Mouse (Mus musculus) brown adipose tissue, adult 24 weeks (tissue): Measurements from ENCODE around the gene Elavl2. TPM values are rescaled to one million over a fixed set of nuclear protein-coding genes. Genes with fewer than 3 reads are reported as not detected.
"Not testable (repeated sequence)": the region's sequence is repeated elsewhere in the genome, so short reads cannot be mapped to it uniquely, and the experiment has no call there.

Source experiments
- H3K27ac ChIP-seq: fragments of 200-500 bp; replicated peaks from 2 replicates; pipeline ENCODE4 v1.5.1; 2012; ENCODE audit warnings: low read depth, mild to moderate bottlenecking, low read length
- H3K4me1 ChIP-seq: fragments of 200-500 bp; 2 replicates; pipeline ENCODE4 v1.6.1; 2012; ENCODE audit warnings: low read length, mixed read lengths; ENCODE audit not compliant: control insufficient read depth, insufficient read depth, insufficient read length
- H3K4me3 ChIP-seq: fragments of 200-500 bp; 2 replicates; pipeline ENCODE4 v1.5.1; 2012; ENCODE audit warnings: low read depth, mild to moderate bottlenecking, low read length, moderate library complexity; ENCODE audit not compliant: insufficient read depth
- polyA plus RNA-seq: library from polyadenylated mRNA; stranded (reverse); fragments of >200 nt; gene quantifications from 2 replicates; pipeline ENCODE4 v1.2.4, GENCODE M21; 2012; ENCODE audit not compliant: missing spikeins, insufficient read depth, insufficient read length

Elavl2 gene
- polyA plus RNA-seq, 1 experiment, result not detected

- Histone ChIP-seq H3K27ac (no peak overlapping the region), H3K4me1 (no peaks in the 10 kb centered on the region)
Observed at GRCm38 (mm10) chr4:91260622-91261021, 140.0 kb downstream of the Elavl2 start.

DNA sequence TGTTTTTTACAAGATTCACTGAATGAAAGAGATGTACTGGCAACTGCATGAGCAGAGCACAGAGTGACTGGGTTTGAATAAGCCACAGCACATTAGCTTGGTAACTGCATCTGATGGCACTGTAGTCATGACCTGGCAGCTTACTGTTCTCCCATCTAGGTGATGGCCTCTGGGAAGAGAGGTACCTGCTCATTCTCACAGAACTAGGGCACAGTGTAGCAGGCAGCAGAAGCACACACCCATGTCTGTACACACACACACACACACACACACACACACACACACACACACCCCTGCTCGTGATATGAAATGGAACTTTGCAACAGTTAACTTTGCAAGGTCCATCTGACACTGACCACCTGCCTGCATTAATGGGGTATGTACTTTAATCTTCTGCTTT, 151.9 kb downstream of the Elavl2 start:
- Histone ChIP-seq H3K4me3 (no peak overlapping the region), H3K27ac (no peak overlapping the region)

More at GRCm38 (mm10) chr4:91260622-91261021, 140.0 kb downstream of the Elavl2 start:
- H3K4me3 ChIP-seq, result no peak overlapping the region

DNA sequence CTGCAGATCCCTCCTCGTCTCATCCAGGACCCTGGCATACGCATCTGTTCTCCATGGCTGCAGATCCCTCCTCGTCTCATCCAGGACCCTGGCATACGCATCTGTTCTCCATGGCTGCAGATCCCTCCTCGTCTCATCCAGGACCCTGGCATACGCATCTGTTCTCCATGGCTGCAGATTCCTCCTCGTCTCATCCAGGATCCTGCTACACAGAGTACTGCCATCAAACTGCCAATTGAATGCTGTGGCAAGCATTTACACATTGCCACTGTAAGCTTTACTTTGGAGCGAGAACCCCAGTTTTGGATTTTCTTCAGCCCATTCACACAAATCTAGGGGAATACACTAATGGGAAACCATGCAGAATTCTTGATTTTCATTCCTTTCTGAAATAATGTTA, 155.4 kb downstream of the Elavl2 start:
- H3K4me1 ChIP-seq, H3K27ac ChIP-seq, H3K4me3 ChIP-seq: not testable (repeated sequence)

More for the DNA sequence above, 151.9 kb downstream of the Elavl2 start:
- no peaks in the 10 kb centered on the region for H3K4me1 ChIP-seq

- Histone ChIP-seq H3K27ac (no peak overlapping the region), H3K4me1 (no peaks in the 10 kb centered on the region), H3K4me3 (no peak overlapping the region)
Observed at GRCm38 (mm10) chr4:91244554-91244953, 156.0 kb downstream of the Elavl2 start.

GRCm38 (mm10) chr4:91243896-91244295, 156.7 kb downstream of the Elavl2 start:
- no peak overlapping the region for H3K4me3 ChIP-seq
- H3K4me1 ChIP-seq, result no peaks in the 10 kb centered on the region
- no peak overlapping the region for H3K27ac ChIP-seq

GRCm38 (mm10) chr4:91238739-91239485, 161.7 kb downstream of the Elavl2 start:
- Histone ChIP-seq H3K4me1 (no peaks in the 10 kb centered on the region), H3K27ac (no peak overlapping the region), H3K4me3 (no peak overlapping the region)

- H3K4me3 ChIP-seq, result no peak overlapping the region
- no peak overlapping the region for H3K27ac ChIP-seq
- no peaks in the 10 kb centered on the region for H3K4me1 ChIP-seq
Observed at GRCm38 (mm10) chr4:91236976-91237375, 163.6 kb downstream of the Elavl2 start.

GRCm38 (mm10) chr4:91234941-91235340, 165.6 kb downstream of the Elavl2 start:
- peaks cover 3% of the 10 kb centered on the region; the same call in 1 of the 2 replicates for H3K4me1 ChIP-seq
- no peak overlapping the region for H3K27ac ChIP-seq
- H3K4me3 ChIP-seq, result no peak overlapping the region

DNA sequence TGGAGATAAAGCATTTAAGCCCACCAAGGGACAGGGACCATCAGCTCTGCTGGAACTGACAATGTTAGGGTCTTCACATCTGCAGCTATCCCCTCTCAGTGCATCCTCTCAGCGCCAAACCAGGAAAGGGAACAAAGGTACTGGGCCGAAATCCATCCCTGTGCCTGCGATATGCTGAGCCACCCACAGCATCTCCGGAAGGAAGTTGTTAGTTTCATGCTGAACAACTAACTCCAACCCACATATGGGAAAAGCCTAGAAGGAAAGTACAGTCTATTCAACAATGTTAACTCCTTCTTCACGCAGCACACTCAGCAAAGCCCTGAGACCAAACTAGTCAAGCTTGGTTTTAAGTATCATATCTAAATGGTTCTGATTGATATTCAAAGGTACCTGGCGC, 167.0 kb downstream of the Elavl2 start:
- Histone ChIP-seq H3K27ac (no peak overlapping the region), H3K4me1 (peaks cover 3% of the 10 kb centered on the region; the same call in 1 of the 2 replicates), H3K4me3 (no peak overlapping the region)

DNA sequence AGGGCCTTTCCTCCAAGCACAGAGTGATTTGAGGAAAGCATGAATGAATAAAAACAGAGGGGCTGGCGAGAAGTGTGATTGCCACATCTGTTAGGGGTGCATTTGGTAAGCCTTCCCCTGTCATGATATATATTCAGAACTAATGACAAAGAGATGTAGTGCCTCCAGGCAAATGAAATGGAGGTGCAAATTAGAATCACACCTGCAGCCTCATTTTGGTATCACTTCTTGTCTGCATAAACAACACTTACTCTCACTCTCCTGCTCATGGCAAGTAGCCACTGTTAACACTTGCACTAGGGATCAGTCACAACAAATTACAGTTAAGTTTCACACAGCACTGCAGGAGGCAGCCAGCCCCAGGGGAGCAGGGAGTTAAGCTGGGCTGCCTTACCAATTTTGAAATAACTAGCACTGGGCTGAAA, 170.1 kb downstream of the Elavl2 start:
- no peak overlapping the region for H3K27ac ChIP-seq
- H3K4me1 ChIP-seq, result peaks cover 4% of the 10 kb centered on the region; the same call in 1 of the 2 replicates
- no peak overlapping the region for H3K4me3 ChIP-seq

GRCm38 (mm10) chr4:91228341-91228740, 172.2 kb downstream of the Elavl2 start:
- Histone ChIP-seq H3K4me3 (no peak overlapping the region), H3K27ac (no peak overlapping the region), H3K4me1 (peaks cover 4% of the 10 kb centered on the region; the same call in 1 of the 2 replicates)

GRCm38 (mm10) chr4:91223811-91224210, 176.8 kb downstream of the Elavl2 start:
- Histone ChIP-seq H3K4me3 (no peak overlapping the region), H3K4me1 (0 out of 2 replicates have a peak, but pooled peaks cover 2% of the 10 kb centered on the region), H3K27ac (no peak overlapping the region)

- no peak overlapping the region for H3K27ac ChIP-seq
- H3K4me1 ChIP-seq, result no peaks in the 10 kb centered on the region
- H3K4me3 ChIP-seq, result no peak overlapping the region
Observed at GRCm38 (mm10) chr4:91219322-91219721, 181.3 kb downstream of the Elavl2 start.

DNA sequence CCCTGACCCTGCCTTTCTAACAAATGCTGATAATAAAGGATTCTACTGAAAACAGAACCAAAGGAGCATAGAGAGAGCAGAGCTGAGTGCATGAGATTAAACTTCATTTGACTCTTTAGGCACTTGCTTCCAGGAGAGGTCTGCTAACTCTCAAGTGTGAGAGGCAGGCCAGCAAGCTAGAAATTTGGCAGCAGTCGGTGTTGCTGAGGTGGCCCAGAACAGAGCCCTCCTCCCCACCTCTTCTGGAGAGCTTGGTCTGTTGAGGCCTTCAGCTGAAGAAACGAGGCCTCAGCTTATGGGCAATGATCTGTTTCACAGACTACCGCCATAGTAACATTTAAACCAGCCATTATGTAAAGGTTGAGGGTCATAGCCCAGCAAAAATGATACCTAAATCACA, 186.7 kb downstream of the Elavl2 start:
- Histone ChIP-seq H3K4me3 (no peak overlapping the region), H3K4me1 (no peaks in the 10 kb centered on the region), H3K27ac (no peak overlapping the region)

DNA sequence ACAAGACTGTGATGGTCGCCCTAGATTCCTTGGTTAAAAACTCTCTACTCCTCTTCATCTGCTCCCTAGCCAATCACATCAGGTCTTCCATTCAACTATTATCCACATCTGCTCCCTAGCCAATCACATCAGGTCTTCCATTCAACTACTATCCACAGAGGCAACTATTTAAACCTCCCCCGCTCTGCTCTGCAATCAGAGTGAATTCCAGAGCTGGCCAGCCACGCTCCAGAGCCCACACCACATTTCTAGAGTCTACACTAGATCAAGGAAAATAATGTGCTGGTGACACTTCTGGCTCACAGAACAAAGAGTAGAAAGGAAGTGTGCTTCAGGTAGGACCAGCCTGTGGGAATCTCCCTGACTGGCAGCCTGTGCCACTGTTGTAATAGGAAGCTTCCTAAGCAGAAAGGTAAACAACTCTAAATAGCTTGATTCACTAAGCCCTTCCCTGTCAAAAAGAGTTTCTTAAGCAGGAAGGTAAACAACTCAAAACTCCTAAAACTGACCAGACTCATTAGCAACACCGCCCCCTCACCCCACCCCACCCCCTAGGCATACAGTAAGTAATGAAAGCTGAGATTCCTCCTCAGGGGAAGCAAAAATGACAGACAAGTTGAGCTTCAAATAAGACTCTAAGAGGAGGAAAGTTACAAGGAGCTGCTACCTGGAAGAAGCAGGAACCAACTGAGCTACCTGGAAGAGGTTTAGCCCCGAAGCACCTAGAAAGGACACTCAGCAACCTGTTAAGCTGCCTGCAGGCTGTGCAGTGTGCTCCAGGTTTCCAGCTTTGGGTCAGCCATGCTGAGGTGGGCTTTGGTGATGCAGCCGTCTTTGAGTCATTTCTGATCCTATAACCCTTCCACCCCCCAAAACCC, 191.9 kb downstream of the Elavl2 start:
- H3K4me1 ChIP-seq, result no peaks in the 10 kb centered on the region
- no peak overlapping the region for H3K27ac ChIP-seq
- H3K4me3 ChIP-seq, result no peak overlapping the region
